Mouse (Mus musculus): ENCODE measurements around the gene Ap5b1. TPM values are rescaled to one million over a fixed set of nuclear protein-coding genes. Genes with fewer than 3 reads are reported as not detected.

Ap5b1 gene
- polyA plus RNA-seq, 1 experiment = 12.4 TPM

DNA sequence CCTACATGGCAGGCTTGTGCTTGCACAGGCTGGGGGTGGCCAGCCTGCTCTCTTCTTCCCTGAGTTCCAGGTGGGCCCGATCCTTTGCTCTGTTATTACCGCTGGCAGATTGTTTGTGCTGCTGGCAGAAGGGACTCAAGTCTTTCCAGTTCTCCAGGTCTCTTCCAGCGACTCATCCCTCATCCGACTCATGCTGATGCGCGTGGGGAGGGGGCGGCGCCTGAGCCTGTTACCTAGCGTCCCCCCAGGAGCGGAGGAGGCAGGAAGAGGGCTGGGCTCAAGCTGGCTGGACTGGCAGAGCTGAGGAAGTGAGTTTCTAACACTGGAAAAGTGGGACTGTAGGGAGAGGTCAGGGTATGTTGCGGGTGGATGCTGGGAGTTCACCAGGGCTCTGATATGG, 23.8 kb upstream of the Ap5b1 start:
- H3K4me1 ChIP-seq (ENCODE audit: control insufficient read depth, insufficient read depth, low read length) = no peaks in the 10 kb centered on the region
- TF ChIP-seq CTCF (IDR thresholded peaks at IDR 0.05; ENCODE audit: control insufficient read depth, insufficient read depth, low read length) = no peak
- TF ChIP-seq POLR2A (IDR thresholded peaks at IDR 0.05; ENCODE audit: borderline replicate concordance, control insufficient read depth, low read depth, low read length) = no peak
- 87% methylated on average over 11 of the region's 11 CpGs for WGBS

DNA sequence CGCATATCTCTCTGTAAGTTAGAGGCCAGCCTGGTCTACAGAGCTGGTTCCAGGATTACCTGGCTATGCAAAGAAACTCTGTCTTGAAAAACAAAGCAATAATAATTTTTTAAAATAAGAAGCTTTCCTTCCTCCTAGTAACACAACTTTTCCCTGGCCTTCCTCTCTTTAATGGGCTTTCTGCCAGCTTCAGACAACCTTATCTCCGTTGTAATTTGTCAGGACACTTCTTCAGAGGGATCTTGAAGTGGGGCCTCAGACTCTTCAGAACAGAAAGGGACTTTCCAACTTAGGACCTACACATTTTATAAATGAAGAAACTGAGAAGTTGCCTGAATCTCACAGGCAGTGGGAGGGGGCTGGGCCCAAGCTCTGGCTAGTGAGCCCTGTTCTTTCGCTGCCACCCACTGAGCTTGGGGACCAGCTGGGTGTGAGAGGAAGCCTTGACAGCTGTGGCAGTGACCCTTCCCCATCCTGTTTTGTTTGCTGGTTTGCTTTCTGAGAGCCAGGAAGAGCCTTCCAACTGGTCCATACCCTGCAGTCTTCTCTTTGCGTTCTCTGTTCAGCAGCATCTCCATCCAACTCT, 20.3 kb upstream of the Ap5b1 start:
- TF ChIP-seq POLR2A (IDR thresholded peaks at IDR 0.05; ENCODE audit: borderline replicate concordance, control insufficient read depth, low read depth, low read length) (no peak), CTCF (IDR thresholded peaks at IDR 0.05; ENCODE audit: control insufficient read depth, insufficient read depth, low read length) (no peak)
- WGBS = 66% methylated on average over 4 of the region's 4 CpGs
- H3K4me3 ChIP-seq (replicated peaks; ENCODE audit: control insufficient read depth, low read depth, low read length) = no peak overlapping the region
- H3K4me1 ChIP-seq (ENCODE audit: control insufficient read depth, insufficient read depth, low read length) = no peaks in the 10 kb centered on the region
- no peak overlapping the region for H3K27ac ChIP-seq (ENCODE audit: control insufficient read depth, insufficient read depth, low read depth, low read length, poor library complexity)

More for the DNA sequence above, 23.8 kb upstream of the Ap5b1 start:
- H3K4me3 ChIP-seq (replicated peaks; ENCODE audit: control insufficient read depth, low read depth, low read length) = no peak overlapping the region
- no peak overlapping the region for H3K27ac ChIP-seq (ENCODE audit: control insufficient read depth, insufficient read depth, low read depth, low read length, poor library complexity)

DNA sequence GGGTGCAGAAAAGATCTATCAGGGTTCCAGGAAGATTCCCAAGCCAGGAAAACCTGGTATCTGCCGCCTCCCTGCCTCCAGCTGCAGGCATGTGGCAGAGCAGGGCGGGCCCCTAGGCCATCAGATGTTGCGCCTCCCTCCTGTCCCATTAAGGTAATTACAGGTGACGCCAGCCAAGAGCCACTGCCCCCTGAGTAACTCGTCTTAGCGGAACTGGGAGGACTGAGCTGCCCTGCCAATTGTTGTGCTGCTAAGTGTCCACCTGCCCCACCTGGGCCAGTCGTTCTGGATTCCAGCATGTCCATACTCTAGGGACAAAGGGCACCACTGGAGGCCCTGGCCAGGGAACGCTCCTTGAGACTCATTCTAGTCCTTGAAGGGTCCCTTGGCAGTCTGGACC, 14.0 kb upstream of the Ap5b1 start:
- Histone ChIP-seq H3K27ac (ENCODE audit: control insufficient read depth, insufficient read depth, low read depth, low read length, poor library complexity) (no peak overlapping the region), H3K4me1 (ENCODE audit: control insufficient read depth, insufficient read depth, low read length) (no peaks in the 10 kb centered on the region), H3K4me3 (replicated peaks; ENCODE audit: control insufficient read depth, low read depth, low read length) (no peak overlapping the region)
- TF ChIP-seq POLR2A (IDR thresholded peaks at IDR 0.05; ENCODE audit: borderline replicate concordance, control insufficient read depth, low read depth, low read length) = no peak
- no peak for TF ChIP-seq CTCF (IDR thresholded peaks at IDR 0.05; ENCODE audit: control insufficient read depth, insufficient read depth, low read length)
- 87% methylated on average over 8 of the region's 8 CpGs for WGBS

DNA sequence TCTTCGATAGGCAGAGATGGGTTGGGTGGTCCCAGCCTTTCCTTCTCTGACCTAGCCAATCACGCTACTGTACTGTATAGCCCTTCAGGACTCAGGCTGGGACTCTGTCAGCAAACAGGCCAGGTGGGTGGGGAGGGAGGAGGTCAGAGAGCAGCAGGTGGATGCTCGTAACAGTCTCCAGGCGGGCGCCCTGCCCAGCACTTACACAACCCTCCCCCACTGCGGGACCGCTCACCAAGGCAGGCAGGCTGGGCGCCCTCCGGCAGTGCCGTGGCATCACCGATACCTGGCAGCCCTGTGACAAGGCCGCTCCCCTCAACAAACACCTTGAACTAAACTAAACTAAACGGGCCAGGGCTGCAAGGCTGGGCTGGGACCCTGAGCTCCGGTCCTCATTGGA, 13.6 kb upstream of the Ap5b1 start:
- no peak overlapping the region for H3K27ac ChIP-seq (ENCODE audit: control insufficient read depth, insufficient read depth, low read depth, low read length, poor library complexity)
- TF ChIP-seq POLR2A (IDR thresholded peaks at IDR 0.05; ENCODE audit: borderline replicate concordance, control insufficient read depth, low read depth, low read length) (no peak), CTCF (IDR thresholded peaks at IDR 0.05; ENCODE audit: control insufficient read depth, insufficient read depth, low read length) (no peak)
- H3K4me1 ChIP-seq (ENCODE audit: control insufficient read depth, insufficient read depth, low read length) = no peaks in the 10 kb centered on the region
- no peak overlapping the region for H3K4me3 ChIP-seq (replicated peaks; ENCODE audit: control insufficient read depth, low read depth, low read length)
- WGBS = 86% methylated on average over 14 of the region's 14 CpGs

DNA sequence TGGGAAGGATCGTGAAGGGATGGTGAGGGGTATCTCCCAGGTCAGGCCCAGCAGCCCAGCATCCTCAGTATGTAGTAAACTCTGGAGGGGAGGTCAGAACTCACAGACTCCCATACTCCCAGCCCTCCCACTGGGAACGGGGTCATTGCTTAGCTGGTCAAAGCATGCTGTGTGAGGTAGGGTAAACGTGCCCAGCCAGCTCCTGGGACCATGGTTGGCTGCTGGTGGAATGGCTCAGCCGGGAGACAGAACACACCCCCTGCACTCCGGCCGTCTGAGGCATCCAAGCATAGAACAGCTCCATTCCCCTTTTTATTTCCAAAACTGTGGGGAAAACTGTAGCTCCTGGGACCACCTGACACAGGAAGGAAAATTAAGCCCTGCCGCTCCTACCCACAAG, 9.7 kb upstream of the Ap5b1 start:
- TF ChIP-seq CTCF (IDR thresholded peaks at IDR 0.05; ENCODE audit: control insufficient read depth, insufficient read depth, low read length) (no peak), POLR2A (IDR thresholded peaks at IDR 0.05; ENCODE audit: borderline replicate concordance, control insufficient read depth, low read depth, low read length) (no peak)
- Histone ChIP-seq H3K4me1 (ENCODE audit: control insufficient read depth, insufficient read depth, low read length) (no peaks in the 10 kb centered on the region; the same call in 1 of the 2 replicates), H3K27ac (ENCODE audit: control insufficient read depth, insufficient read depth, low read depth, low read length, poor library complexity) (no peak overlapping the region), H3K4me3 (replicated peaks; ENCODE audit: control insufficient read depth, low read depth, low read length) (no peak overlapping the region)
- 66% methylated on average over 7 of the region's 7 CpGs for WGBS

DNA sequence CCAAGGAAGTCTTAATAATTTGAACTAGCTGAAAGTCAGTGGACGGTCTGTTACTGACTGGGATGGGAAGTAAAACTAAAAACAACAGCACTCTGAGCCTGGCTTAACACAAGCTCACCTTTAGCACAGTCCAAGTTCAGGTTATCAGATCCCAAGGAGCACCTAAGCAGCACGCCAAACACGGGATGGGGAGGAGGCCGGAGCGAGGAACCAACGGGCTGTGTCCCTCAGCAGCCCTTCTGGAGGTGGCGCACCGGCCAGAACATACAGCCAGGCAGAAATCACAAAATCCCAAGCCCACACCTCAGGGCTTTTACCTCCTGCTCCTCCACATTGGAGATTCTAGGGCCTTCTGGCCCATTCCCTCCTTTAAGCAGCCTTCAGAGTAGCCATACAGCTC, 9.1 kb upstream of the Ap5b1 start:
- TF ChIP-seq CTCF (IDR thresholded peaks at IDR 0.05; ENCODE audit: control insufficient read depth, insufficient read depth, low read length) (no peak), POLR2A (IDR thresholded peaks at IDR 0.05; ENCODE audit: borderline replicate concordance, control insufficient read depth, low read depth, low read length) (no peak)
- WGBS = 77% methylated on average over 8 of the region's 8 CpGs

DNA sequence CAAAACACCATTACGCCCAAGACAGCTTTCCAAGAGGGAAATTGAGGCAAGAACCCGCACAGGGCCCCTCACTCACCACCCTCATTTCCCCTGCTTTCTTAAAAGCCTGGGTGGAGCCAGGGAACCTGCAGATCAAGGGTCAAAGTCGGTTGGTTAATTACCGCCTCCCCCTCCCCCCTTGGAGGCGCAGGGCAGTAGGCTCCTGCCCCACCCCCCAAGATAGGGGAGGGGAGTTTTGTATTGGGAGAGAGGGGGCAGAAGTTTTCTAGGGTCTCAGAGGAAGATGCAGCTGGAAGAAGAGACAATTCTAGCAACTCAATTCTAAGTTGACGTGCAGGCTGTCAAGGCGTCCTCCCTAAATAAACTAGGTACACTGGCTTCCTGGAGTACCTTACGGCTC, 8.6 kb upstream of the Ap5b1 start:
- WGBS = 52% methylated on average over 8 of the region's 8 CpGs
- TF ChIP-seq CTCF (IDR thresholded peaks at IDR 0.05; ENCODE audit: control insufficient read depth, insufficient read depth, low read length) = no peak
- no peak for TF ChIP-seq POLR2A (IDR thresholded peaks at IDR 0.05; ENCODE audit: borderline replicate concordance, control insufficient read depth, low read depth, low read length)
- Histone ChIP-seq H3K27ac (ENCODE audit: control insufficient read depth, insufficient read depth, low read depth, low read length, poor library complexity) (no peak overlapping the region), H3K4me3 (replicated peaks; ENCODE audit: control insufficient read depth, low read depth, low read length) (no peak overlapping the region), H3K4me1 (ENCODE audit: control insufficient read depth, insufficient read depth, low read length) (no peaks in the 10 kb centered on the region; the same call in 1 of the 2 replicates)

More for the DNA sequence above, 9.1 kb upstream of the Ap5b1 start:
- Histone ChIP-seq H3K4me1 (ENCODE audit: control insufficient read depth, insufficient read depth, low read length) (no peaks in the 10 kb centered on the region; the same call in 1 of the 2 replicates), H3K4me3 (replicated peaks; ENCODE audit: control insufficient read depth, low read depth, low read length) (no peak overlapping the region), H3K27ac (ENCODE audit: control insufficient read depth, insufficient read depth, low read depth, low read length, poor library complexity) (no peak overlapping the region)

DNA sequence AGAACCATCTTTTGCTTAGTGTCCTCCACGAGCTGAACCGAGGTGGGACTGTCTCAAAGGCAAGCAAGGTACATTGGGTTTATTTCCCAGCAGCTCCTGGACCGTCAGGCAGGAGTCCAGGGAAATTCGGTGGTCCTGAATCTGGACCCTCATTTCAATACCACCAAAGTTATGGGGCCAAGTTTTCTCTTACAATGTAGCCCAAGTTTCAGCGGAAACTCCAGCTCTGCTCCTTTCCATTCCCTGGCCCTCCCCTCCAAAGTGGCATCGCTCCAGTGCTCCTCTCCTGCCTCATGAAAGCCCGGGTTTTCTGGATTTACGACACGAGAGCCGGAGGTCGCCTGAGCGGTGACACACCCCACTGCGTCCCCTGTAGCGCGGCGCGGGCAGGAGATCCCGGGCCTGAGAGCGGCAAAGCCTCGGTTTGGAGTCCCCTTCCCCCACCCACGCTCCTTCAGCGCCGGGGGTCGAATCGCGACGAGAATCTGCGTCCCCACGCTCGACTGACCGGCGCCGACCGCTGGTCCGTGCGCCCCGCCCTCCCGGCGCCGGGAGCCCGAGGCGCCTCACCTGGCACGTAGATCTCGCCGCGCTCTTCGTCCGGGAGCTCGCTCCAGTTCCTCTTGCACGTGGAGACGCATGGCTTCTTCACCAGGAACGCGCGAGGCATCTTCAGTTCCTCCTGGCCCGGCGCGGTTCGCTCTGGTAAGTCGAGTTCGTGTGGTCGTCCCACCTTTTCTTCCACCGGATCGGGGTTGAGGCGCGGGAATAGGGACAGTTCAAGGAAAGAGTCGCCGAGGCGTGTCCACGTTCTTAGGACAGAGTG, 8.0 kb upstream of the Ap5b1 start:
- Histone ChIP-seq H3K27ac (ENCODE audit: control insufficient read depth, insufficient read depth, low read depth, low read length, poor library complexity) (no peak overlapping the region; the same call in 1 of the 2 replicates), H3K4me1 (ENCODE audit: control insufficient read depth, insufficient read depth, low read length) (no peaks in the 10 kb centered on the region; the same call in 1 of the 2 replicates), H3K4me3 (replicated peaks; ENCODE audit: control insufficient read depth, low read depth, low read length) (no peak overlapping the region)
- WGBS = 2% methylated on average over 69 of the region's 69 CpGs
- TF ChIP-seq POLR2A (IDR thresholded peaks at IDR 0.05; ENCODE audit: borderline replicate concordance, control insufficient read depth, low read depth, low read length) (no peak; the same call in 1 of the 2 replicates), CTCF (IDR thresholded peaks at IDR 0.05; ENCODE audit: control insufficient read depth, insufficient read depth, low read length) (no peak)
